ENCODE assay signal across 25 mouse cellular contexts in the genomic region with DNA sequence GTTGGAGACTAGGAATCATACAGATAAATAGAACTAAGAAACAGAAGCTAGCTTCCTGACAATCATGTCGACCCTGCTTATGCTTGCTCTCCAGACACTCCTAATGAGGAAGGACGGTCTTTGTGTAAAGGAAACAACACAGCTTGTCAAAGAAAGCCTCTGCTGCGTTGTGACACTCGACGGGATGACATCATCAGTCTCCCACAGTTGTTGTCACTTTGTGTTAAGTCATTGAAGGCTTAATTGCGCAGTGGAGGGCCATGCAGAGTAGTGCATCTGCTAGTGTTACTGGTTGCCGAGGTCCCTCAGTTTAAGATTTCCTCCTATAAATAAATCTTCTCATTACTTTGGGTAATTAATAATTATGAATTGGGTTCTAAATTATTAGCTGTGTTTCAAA. TPM values are rescaled to one million over a fixed set of nuclear protein-coding genes. Genes with fewer than 3 reads are reported as not detected.
DNase-seq lines count a peak whose midpoint lies in the region; ATAC-seq and TF ChIP-seq lines count a peak whose summit lies in the region.
"Had no signal": no experiment of that assay in that cellular context is flagged by ENCODE, and none has a peak within 500 bp of the region (broad histone marks: within the 10 kb centered on the region; RNA-seq: fewer than 3 reads in every experiment).

No protein-coding gene starts in this region.

- no peak overlapping the region for H3K4me2 ChIP-seq in hindbrain, postnatal 0 days (ENCODE audit: low read depth, low read length)
- H3K4me2 ChIP-seq in hindbrain, embryonic 13.5 days = no peak overlapping the region
- H3K4me2 ChIP-seq in embryonic facial prominence, embryonic 14.5 days (ENCODE audit: low read depth, low read length) = no peak overlapping the region
- no peak overlapping the region for H3K4me2 ChIP-seq in midbrain, postnatal 0 days (ENCODE audit: low read depth, low read length, poor library complexity, severe bottlenecking)
- H3K4me2 ChIP-seq: embryonic facial prominence, embryonic 13.5 days; kidney, embryonic 15.5 days; limb, embryonic 13.5 days; liver, embryonic 13.5 days; lung, embryonic 14.5 days; neural tube, embryonic 12.5 days had no signal

- peak; percentile 77 to 80 for DNase-seq in cerebellum, postnatal 10 days
- no peak for DNase-seq in cerebellum, adult 2 months
- peak; percentile 67 for DNase-seq in hindbrain, postnatal 0 days (ENCODE audit: low spot score)
- DNase-seq in embryonic facial prominence, embryonic 14.5 days (ENCODE audit: low spot score) = peak; percentile 67
- DNase-seq in midbrain, postnatal 0 days (ENCODE audit: low spot score) = peak; percentile 73
- DNase-seq in left cerebral cortex, adult 8-10 months (ENCODE audit: low spot score in 2 of 2) = no peak
- no peak for DNase-seq in gastrocnemius, postnatal 36 days
- DNase-seq: adrenal gland, postnatal 25 days; cerebellum, adult 11-12 months; gastrocnemius, postnatal 25 days; kidney, postnatal 4 days; layer of hippocampus, adult 9-11 months; liver, embryonic 13.5 days; lung, embryonic 14.5 days; lung, postnatal 4 days; thymus, postnatal 25 days had no signal

- peak; percentile 84 for ATAC-seq in hindbrain, postnatal 0 days
- ATAC-seq in hindbrain, embryonic 13.5 days (ENCODE audit: low FRiP score) = no peak
- peak; percentile 75; the same call in 1 of the 2 replicates for ATAC-seq in embryonic facial prominence, embryonic 14.5 days (ENCODE audit: low read depth)
- no peak for ATAC-seq in midbrain, postnatal 0 days (ENCODE audit: low FRiP score)
- ATAC-seq: activated CD4-positive, CD25-positive, alpha-beta regulatory T cell, adult 4 months; CD4-positive, CD25-positive, alpha-beta regulatory T cell, adult 4 months; intestine, embryonic 16.5 days had no signal

- H3K4me1 ChIP-seq in cerebellum, adult 2 months (ENCODE audit: control insufficient read depth, insufficient read depth, low read length) = no peaks in the 10 kb centered on the region
- H3K4me1 ChIP-seq in hindbrain, postnatal 0 days (ENCODE audit: insufficient read depth, low read length) = no peaks in the 10 kb centered on the region
- no peaks in the 10 kb centered on the region for H3K4me1 ChIP-seq in hindbrain, embryonic 13.5 days (replicated peaks)
- H3K4me1 ChIP-seq in embryonic facial prominence, embryonic 14.5 days (ENCODE audit: control insufficient read depth, insufficient read depth, low read length) = no peaks in the 10 kb centered on the region
- H3K4me1 ChIP-seq in midbrain, postnatal 0 days (ENCODE audit: insufficient read depth, low read length) = no peaks in the 10 kb centered on the region
- H3K4me1 ChIP-seq: embryonic facial prominence, embryonic 13.5 days; hindbrain, embryonic 10.5 days; kidney, embryonic 15.5 days; limb, embryonic 13.5 days; liver, embryonic 13.5 days; neural tube, embryonic 12.5 days had no signal

- H3K4me3 ChIP-seq in cerebellum, adult 2 months (replicated peaks; ENCODE audit: insufficient read depth, low read depth, low read length) = no peak overlapping the region
- no peak overlapping the region for H3K4me3 ChIP-seq in hindbrain, postnatal 0 days (ENCODE audit: low read length)
- no peak overlapping the region for H3K4me3 ChIP-seq in hindbrain, embryonic 13.5 days
- no peak overlapping the region for H3K4me3 ChIP-seq in embryonic facial prominence, embryonic 14.5 days (ENCODE audit: low read depth, low read length)
- H3K4me3 ChIP-seq in midbrain, postnatal 0 days (ENCODE audit: low read depth, low read length) = no peak overlapping the region
- H3K4me3 ChIP-seq: embryonic facial prominence, embryonic 13.5 days; hindbrain, embryonic 10.5 days; kidney, embryonic 15.5 days; limb, embryonic 13.5 days; liver, embryonic 13.5 days; neural tube, embryonic 12.5 days had no signal

- H3K9ac ChIP-seq in hindbrain, postnatal 0 days (replicated peaks; ENCODE audit: low read length) = no peak overlapping the region
- H3K9ac ChIP-seq in hindbrain, embryonic 13.5 days = no peak overlapping the region
- H3K9ac ChIP-seq in embryonic facial prominence, embryonic 14.5 days (ENCODE audit: low read depth, low read length) = no peak overlapping the region
- no peak overlapping the region for H3K9ac ChIP-seq in midbrain, postnatal 0 days (replicated peaks; ENCODE audit: low read length, poor library complexity, severe bottlenecking)
- H3K9ac ChIP-seq: embryonic facial prominence, embryonic 13.5 days; kidney, embryonic 15.5 days; limb, embryonic 13.5 days; liver, embryonic 13.5 days; lung, embryonic 14.5 days; neural tube, embryonic 12.5 days had no signal

- no peak overlapping the region for H3K27ac ChIP-seq in cerebellum, adult 2 months (ENCODE audit: insufficient read depth, low read length)
- peak overlapping the region; percentile 4; the same call in 1 of the 2 replicates for H3K27ac ChIP-seq in hindbrain, postnatal 0 days
- no peak overlapping the region for H3K27ac ChIP-seq in hindbrain, embryonic 13.5 days
- H3K27ac ChIP-seq in embryonic facial prominence, embryonic 14.5 days (replicated peaks; ENCODE audit: low read depth, low read length) = no peak overlapping the region
- no peak overlapping the region for H3K27ac ChIP-seq in midbrain, postnatal 0 days (ENCODE audit: low read depth, low read length)
- H3K27ac ChIP-seq: embryonic facial prominence, embryonic 13.5 days; hindbrain, embryonic 10.5 days; kidney, embryonic 15.5 days; limb, embryonic 13.5 days; liver, embryonic 13.5 days; neural tube, embryonic 12.5 days had no signal

- no peak for TF ChIP-seq POLR2A in cerebellum, adult 2 months (IDR thresholded peaks at IDR 0.05; ENCODE audit: borderline replicate concordance, insufficient read depth, low read length)

- 22% methylated on average over 7 of the region's 7 CpGs for WGBS in cerebellum, adult 2 months
- 52% methylated on average over 7 of the region's 7 CpGs for WGBS in hindbrain, postnatal 0 days
- WGBS in hindbrain, embryonic 13.5 days = 64% methylated on average over 7 of the region's 7 CpGs
- WGBS in embryonic facial prominence, embryonic 14.5 days = 66% methylated on average over 7 of the region's 7 CpGs
- 41% methylated on average over 7 of the region's 7 CpGs for WGBS in midbrain, postnatal 0 days

- no peak for TF ChIP-seq CTCF in cerebellum, adult 2 months (IDR thresholded peaks at IDR 0.05; ENCODE audit: borderline replicate concordance, insufficient read depth, low read depth, low read length)
- TF ChIP-seq CTCF in hindbrain, postnatal 0 days (IDR thresholded peaks at IDR 0.05; ENCODE audit: low read depth) = no peak
- no peak for TF ChIP-seq CTCF in midbrain, postnatal 0 days (IDR thresholded peaks at IDR 0.05)

- H3K36me3 ChIP-seq in hindbrain, postnatal 0 days (ENCODE audit: insufficient read depth, low read length) = peaks cover 9% of the 10 kb centered on the region
- H3K36me3 ChIP-seq in hindbrain, embryonic 13.5 days = peaks cover 23% of the 10 kb centered on the region
- H3K36me3 ChIP-seq in embryonic facial prominence, embryonic 14.5 days (ENCODE audit: control insufficient read depth, insufficient read depth, low read length) = peaks cover 39% of the 10 kb centered on the region
- peaks cover 17% of the 10 kb centered on the region; the same call in 1 of the 2 replicates for H3K36me3 ChIP-seq in midbrain, postnatal 0 days (ENCODE audit: insufficient read depth, low read length)

- H3K9me3 ChIP-seq in hindbrain, postnatal 0 days (ENCODE audit: low read length) = no peaks in the 10 kb centered on the region
- H3K9me3 ChIP-seq in hindbrain, embryonic 13.5 days = no peaks in the 10 kb centered on the region
- no peaks in the 10 kb centered on the region for H3K9me3 ChIP-seq in embryonic facial prominence, embryonic 14.5 days (ENCODE audit: control insufficient read depth, low read length)
- H3K9me3 ChIP-seq in midbrain, postnatal 0 days (ENCODE audit: low read length) = no peaks in the 10 kb centered on the region
- H3K9me3 ChIP-seq: embryonic facial prominence, embryonic 13.5 days; hindbrain, embryonic 10.5 days; kidney, embryonic 15.5 days; limb, embryonic 13.5 days; liver, embryonic 13.5 days; neural tube, embryonic 12.5 days had no signal

- intact Hi-C loops in gastrocnemius, postnatal 36 days (cut with DNase I) = no loop called here

- no peaks in the 10 kb centered on the region for H3K27me3 ChIP-seq in cerebellum, adult 2 months (ENCODE audit: control insufficient read depth, insufficient read depth, low read length)
- H3K27me3 ChIP-seq in hindbrain, postnatal 0 days (ENCODE audit: insufficient read depth, low read length) = no peaks in the 10 kb centered on the region
- no peaks in the 10 kb centered on the region for H3K27me3 ChIP-seq in hindbrain, embryonic 13.5 days
- no peaks in the 10 kb centered on the region for H3K27me3 ChIP-seq in embryonic facial prominence, embryonic 14.5 days (replicated peaks; ENCODE audit: control insufficient read depth, insufficient read depth, low read length)
- no peaks in the 10 kb centered on the region for H3K27me3 ChIP-seq in midbrain, postnatal 0 days (ENCODE audit: insufficient read depth, low read length)
- H3K27me3 ChIP-seq: embryonic facial prominence, embryonic 13.5 days; kidney, embryonic 15.5 days; limb, embryonic 13.5 days; liver, embryonic 13.5 days; neural tube, embryonic 12.5 days had no signal

RNA-seq across cellular contexts. Expression of a gene that starts 44.5 kb away (rescaled TPM):
- polyA plus RNA-seq in cerebellum, adult 2 months (2012; rRNA removed) = 14.0 and 14.5 TPM in 2 replicates
- total RNA-seq in hindbrain, postnatal 0 days (2014; rRNA removed) = 36.4 and 38.9 TPM in 2 replicates
- polyA plus RNA-seq in hindbrain, postnatal 0 days (2015; fragmentation: Nextera tagmentation; extraction: Ambion mirVana) = 23.9 and 25.1 TPM in 2 replicates
- polyA plus RNA-seq in hindbrain, embryonic 13.5 days (2015; fragmentation: Nextera tagmentation; extraction: Ambion mirVana) = 33.5 and 34.4 TPM in 2 replicates
- 20.8 and 21.1 TPM in 2 replicates for polyA plus RNA-seq in embryonic facial prominence, embryonic 14.5 days (2014; fragmentation: Nextera tagmentation; extraction: Ambion mirVana)
- total RNA-seq in midbrain, postnatal 0 days (2014; rRNA removed) = 39.4 and 46.8 TPM in 2 replicates
- polyA plus RNA-seq in midbrain, postnatal 0 days (2015; fragmentation: Nextera tagmentation; extraction: Ambion mirVana) = 24.7 and 28.5 TPM in 2 replicates
- total RNA-seq in left cerebral cortex, adult 8-10 months (2022) = 10 to 100 TPM; 60.9 to 68.8 (median 63.9) TPM
- total RNA-seq in gastrocnemius, postnatal 36 days (2021) = 10 to 100 TPM in 1 of 2 experiments, 1 to 10 TPM in 1; 9.6 to 10.5 TPM

RNA-seq across cellular contexts. Expression of a gene that starts 54.8 kb away (rescaled TPM):
- 36.5 and 42.9 TPM in 2 replicates for polyA plus RNA-seq in cerebellum, adult 2 months (2012; rRNA removed)
- total RNA-seq in hindbrain, postnatal 0 days (2014; rRNA removed) = 35.0 and 45.2 TPM in 2 replicates
- 20.5 and 20.8 TPM in 2 replicates for polyA plus RNA-seq in hindbrain, postnatal 0 days (2015; fragmentation: Nextera tagmentation; extraction: Ambion mirVana)
- polyA plus RNA-seq in hindbrain, embryonic 13.5 days (2015; fragmentation: Nextera tagmentation; extraction: Ambion mirVana) = 23.9 and 24.7 TPM in 2 replicates
- 38.8 and 40.6 TPM in 2 replicates for polyA plus RNA-seq in embryonic facial prominence, embryonic 14.5 days (2014; fragmentation: Nextera tagmentation; extraction: Ambion mirVana)
- 47.0 and 56.7 TPM in 2 replicates for total RNA-seq in midbrain, postnatal 0 days (2014; rRNA removed)
- polyA plus RNA-seq in midbrain, postnatal 0 days (2015; fragmentation: Nextera tagmentation; extraction: Ambion mirVana) = 18.3 and 19.6 TPM in 2 replicates
- total RNA-seq in left cerebral cortex, adult 8-10 months (2022) = 10 to 100 TPM; 50.3 to 65.1 (median 57.8) TPM
- 1 to 10 TPM; 2.8 to 3.0 TPM for total RNA-seq in gastrocnemius, postnatal 36 days (2021)

Comparison
In these comparisons a context has a peak if more than half of its experiments do, and no peak if none do; other contexts are left out.
1. DNase-seq: peak in cerebellum, postnatal 10 days (2 of 2), hindbrain, postnatal 0 days (single experiment), embryonic facial prominence, embryonic 14.5 days (single experiment) and midbrain, postnatal 0 days (single experiment); none in cerebellum, adult 2 months (0 of 2), left cerebral cortex, adult 8-10 months (0 of 2) and gastrocnemius, postnatal 36 days (0 of 2).
2. ATAC-seq: peak in hindbrain, postnatal 0 days (single experiment) and embryonic facial prominence, embryonic 14.5 days (single experiment); none in hindbrain, embryonic 13.5 days (single experiment) and midbrain, postnatal 0 days (single experiment).